Mouse (Mus musculus) CH12.LX (cell line): Measurements from ENCODE around the gene Elf5. TPM values are rescaled to one million over a fixed set of nuclear protein-coding genes. Genes with fewer than 3 reads are reported as not detected.

Experiments
- DNase-seq: peaks from one replicate; pipeline ENCODE4 v3.0.0-alpha.2; 2013; ENCODE audit errors: extremely low read depth
- H3K27ac ChIP-seq: 2 replicates; pipeline ENCODE4 v1.5.1; 2012; ENCODE audit warnings: low read depth, mild to moderate bottlenecking, control low read depth, moderate library complexity; ENCODE audit not compliant: insufficient read depth
- H3K27me3 ChIP-seq: replicated peaks from 2 replicates; pipeline ENCODE3; 2012; ENCODE audit warnings: inconsistent platforms
- H3K36me3 ChIP-seq, 2 experiments: replicated peaks in 1 of 2; 2 replicates each; pipeline versions ENCODE3 to v1.6.1; 2012; ENCODE audit warnings: inconsistent platforms in 1 of 2, low read length in 1 of 2, mild to moderate bottlenecking in 1 of 2, mixed read lengths in 1 of 2, moderate library complexity in 1 of 2; ENCODE audit not compliant: control insufficient read depth in 1 of 2, insufficient read depth in 1 of 2
- H3K4me1 ChIP-seq, 2 experiments: 2 replicates each; pipeline ENCODE4 v1.6.1; 2012; ENCODE audit warnings: inconsistent platforms in 1 of 2, moderate library complexity in 1 of 2; ENCODE audit not compliant: insufficient read depth in 2 of 2, control insufficient read depth in 1 of 2
- H3K4me2 ChIP-seq: 2 replicates; pipeline ENCODE4 v1.6.1; 2012; ENCODE audit warnings: low read depth, mild to moderate bottlenecking, control low read depth; ENCODE audit not compliant: poor library complexity, insufficient read depth, severe bottlenecking
- H3K4me3 ChIP-seq, 3 experiments: fragments of 150-350 bp in 1 of 3; sonication (generic) in 1 of 3; replicated peaks in 1 of 3; 2 replicates each; pipeline versions ENCODE3 to v1.5.1; 2011 to 2012; ENCODE audit warnings: low read depth in 2 of 3, low read length in 2 of 3, mild to moderate bottlenecking in 2 of 3, moderate library complexity in 2 of 3, control low read depth in 1 of 3, improper control_type of control experiment in 1 of 3, inconsistent platforms in 1 of 3, mixed read lengths in 1 of 3; ENCODE audit not compliant: poor library complexity in 1 of 3
- H3K79me2 ChIP-seq: replicated peaks from 2 replicates; pipeline ENCODE4 v1.6.1; 2012; ENCODE audit warnings: mild to moderate bottlenecking, moderate library complexity; ENCODE audit not compliant: control insufficient read depth, poor library complexity, insufficient read depth, severe bottlenecking; ENCODE audit errors: extremely low read depth
- H3K9ac ChIP-seq: 2 replicates; pipeline ENCODE4 v1.6.1; 2012; ENCODE audit warnings: low read depth, mild to moderate bottlenecking, control low read depth, moderate library complexity; ENCODE audit not compliant: insufficient read depth
- H3K9me3 ChIP-seq: replicated peaks from 2 replicates; pipeline ENCODE3; 2012; ENCODE audit warnings: low read length, inconsistent platforms, mixed read lengths
- BHLHE40 ChIP-seq: IDR thresholded peaks from 2 replicates; pipeline ENCODE4 v1.6.1; 2011; ENCODE audit warnings: mild to moderate bottlenecking, low read depth, low read length, improper control_type of control experiment
- CHD1 ChIP-seq: IDR thresholded peaks from 2 replicates; pipeline ENCODE4 v1.6.1; 2012; ENCODE audit warnings: low read depth, low read length, improper control_type of control experiment, inconsistent platforms
- CHD2 ChIP-seq: IDR thresholded peaks from 2 replicates; pipeline ENCODE4 v1.6.1; 2011; ENCODE audit warnings: low read length, improper control_type of control experiment
- E2F4 ChIP-seq: IDR thresholded peaks from 2 replicates; pipeline ENCODE4 v1.6.1; 2011; ENCODE audit warnings: low read depth, low read length, improper control_type of control experiment; ENCODE audit not compliant: insufficient replicate concordance
- ELF1 ChIP-seq: IDR thresholded peaks from 2 replicates; pipeline ENCODE4 v1.6.1; 2014; ENCODE audit warnings: low read depth, mild to moderate bottlenecking, inconsistent platforms, low read length, improper control_type of control experiment
- EP300 ChIP-seq: IDR thresholded peaks from 2 replicates; pipeline ENCODE4 v1.6.1; 2011; ENCODE audit warnings: low read length, improper control_type of control experiment
- HCFC1 ChIP-seq: IDR thresholded peaks from 2 replicates; pipeline ENCODE4 v1.6.1; 2012; ENCODE audit warnings: low read depth, mild to moderate bottlenecking, inconsistent platforms, low read length, improper control_type of control experiment
- IRF4 ChIP-seq: IDR thresholded peaks from 2 replicates; pipeline ENCODE4 v1.6.1; 2014; ENCODE audit warnings: low read depth, mild to moderate bottlenecking, inconsistent platforms, low read length, improper control_type of control experiment
- JUN ChIP-seq: IDR thresholded peaks from 2 replicates; pipeline ENCODE4 v1.6.1; 2011; ENCODE audit warnings: low read depth, mild to moderate bottlenecking, low read length, improper control_type of control experiment, moderate library complexity; ENCODE audit not compliant: insufficient read depth
- JUND ChIP-seq: conservative IDR thresholded peaks from 2 replicates; pipeline ENCODE4 v1.6.1; 2011; ENCODE audit warnings: low read depth, low read length, improper control_type of control experiment
- KAT2A ChIP-seq: IDR thresholded peaks from 2 replicates; pipeline ENCODE4 v1.6.1; 2012; ENCODE audit warnings: low read length, improper control_type of control experiment, inconsistent platforms; ENCODE audit not compliant: insufficient replicate concordance
- MAFK ChIP-seq: IDR thresholded peaks from 2 replicates; pipeline ENCODE4 v1.6.1; 2011; ENCODE audit warnings: low read length, improper control_type of control experiment; ENCODE audit not compliant: insufficient replicate concordance
- MAX ChIP-seq: IDR thresholded peaks from 2 replicates; pipeline ENCODE4 v1.6.1; 2011; ENCODE audit warnings: low read length, improper control_type of control experiment
- MAZ ChIP-seq: IDR thresholded peaks from 2 replicates; pipeline ENCODE4 v1.6.1; 2012; ENCODE audit warnings: low read depth, mild to moderate bottlenecking, inconsistent platforms, low read length, improper control_type of control experiment, moderate library complexity
- MEF2A ChIP-seq: IDR thresholded peaks from 2 replicates; pipeline ENCODE4 v1.6.1; 2014; ENCODE audit warnings: low read depth, mild to moderate bottlenecking, inconsistent platforms, low read length, improper control_type of control experiment, borderline replicate concordance
- PAX5 ChIP-seq: IDR thresholded peaks from 2 replicates; pipeline ENCODE4 v1.6.1; 2012; ENCODE audit warnings: low read length, inconsistent platforms, mixed read lengths
- RAD21 ChIP-seq: IDR thresholded peaks from 2 replicates; pipeline ENCODE4 v1.6.1; 2011; ENCODE audit warnings: low read depth, mild to moderate bottlenecking, low read length, improper control_type of control experiment, moderate library complexity
- RCOR1 ChIP-seq: conservative IDR thresholded peaks from 2 replicates; pipeline ENCODE4 v1.6.1; 2012; ENCODE audit warnings: low read depth, mild to moderate bottlenecking, inconsistent platforms, low read length, improper control_type of control experiment
- SIN3A ChIP-seq: IDR thresholded peaks from 2 replicates; pipeline ENCODE4 v1.6.1; 2012; ENCODE audit warnings: low read length, improper control_type of control experiment, inconsistent platforms
- SMC3 ChIP-seq: IDR thresholded peaks from 2 replicates; pipeline ENCODE4 v1.6.1; 2011; ENCODE audit warnings: low read depth, low read length, improper control_type of control experiment
- TBP ChIP-seq: conservative IDR thresholded peaks from 2 replicates; pipeline ENCODE4 v1.6.1; 2011; ENCODE audit warnings: low read depth, low read length, improper control_type of control experiment
- TCF12 ChIP-seq: IDR thresholded peaks from 2 replicates; pipeline ENCODE4 v1.6.1; 2014; ENCODE audit warnings: low read depth, mild to moderate bottlenecking, inconsistent platforms, low read length, improper control_type of control experiment
- USF1 ChIP-seq: IDR thresholded peaks from 2 replicates; pipeline ENCODE4 v1.6.1; 2014; ENCODE audit warnings: low read depth, mild to moderate bottlenecking, inconsistent platforms, low read length, improper control_type of control experiment
- USF2 ChIP-seq: conservative IDR thresholded peaks from 2 replicates; pipeline ENCODE4 v1.6.1; 2011; ENCODE audit warnings: low read depth, low read length, improper control_type of control experiment
- ZC3H11A ChIP-seq: IDR thresholded peaks from 2 replicates; pipeline ENCODE4 v1.6.1; 2012; ENCODE audit warnings: low read depth, mild to moderate bottlenecking, inconsistent platforms, low read length, improper control_type of control experiment
- ZMIZ1 ChIP-seq: IDR thresholded peaks from 2 replicates; pipeline ENCODE4 v1.6.1; 2012; ENCODE audit warnings: low read depth, mild to moderate bottlenecking, inconsistent platforms, low read length, improper control_type of control experiment
- dilution Hi-C: fragments of 300-500 bp; cut with MboI; formaldehyde crosslinking; loops from 2 replicates; pipeline ENCODE4 v1.14.3; 2020; ENCODE audit warnings: low sequenced_read_pairs; ENCODE audit not compliant: extremely low pct_unique_long_range_greater_than_20kb, extremely low pct_ligation_motif_present
- in situ Hi-C: fragments of 300-500 bp; cut with MboI; formaldehyde crosslinking; loops from 3 replicates; pipeline ENCODE4 v1.14.3; 2019; ENCODE audit warnings: low sequenced_read_pairs, low pct_ligation_motif_present, low pct_unique_long_range_greater_than_20kb, mixed read lengths
- polyA plus RNA-seq: library from polyadenylated mRNA; unstranded; fragments of >175 nt; gene quantifications from 2 replicates; pipeline ENCODE4 v1.2.1, GENCODE M21; 2012; ENCODE audit warnings: low read depth; ENCODE audit not compliant: insufficient read length
- total RNA-seq, 2 experiments: library from RNA; depleted of rRNA; stranded (reverse); fragments of 300-350 nt in 1 of 2; fragments of >200 nt in 1 of 2; gene quantifications; 2 replicates each; pipeline ENCODE4 v1.2.3; 2012 to 2014

Elf5 gene
- total and polyA plus RNA-seq, 3 experiments = not detected

DNA sequence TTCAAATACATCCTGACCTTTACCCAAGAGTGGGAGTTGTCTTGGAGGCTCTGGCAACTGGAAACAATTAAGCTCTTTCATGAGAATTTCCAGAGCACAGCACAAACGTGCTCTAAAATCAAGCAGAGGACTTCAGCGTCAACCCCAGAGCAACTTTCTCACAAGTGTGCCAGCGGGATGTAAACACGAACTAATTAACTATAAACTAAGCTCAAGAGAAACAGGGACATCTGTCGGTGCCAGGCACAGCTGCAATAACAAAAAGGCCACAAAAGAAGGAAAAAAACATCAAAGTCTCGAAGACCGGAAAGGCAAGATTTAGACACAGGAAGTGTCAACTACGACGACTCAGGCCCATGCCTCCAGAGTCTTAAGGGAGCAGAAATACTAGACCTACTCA lies 50.3 kb downstream of the Elf5 start:
- Histone ChIP-seq H3K27me3 (no peaks in the 10 kb centered on the region), H3K4me1 (peaks cover 0 to 7% of the 10 kb centered on the region in 2 experiments; a peak in 1 of 4 replicates), H3K9ac (no peak overlapping the region), H3K36me3 (peaks cover 53 to 92% of the 10 kb centered on the region in 2 experiments), H3K4me3 (no peak overlapping the region), H3K27ac (no peak overlapping the region), H3K4me2 (no peak overlapping the region), H3K79me2 (no peaks in the 10 kb centered on the region), H3K9me3 (no peaks in the 10 kb centered on the region)
- in situ Hi-C loops = loop anchor here (25.0 kb wide), 2 partner anchors 251 to 526 kb away; no protein-coding TSS in a partner anchor
- dilution Hi-C loops = no loop called here
- no peak for DNase-seq
- TF ChIP-seq MAFK = no peak
- TF ChIP-seq IRF4 = no peak
- no peak for TF ChIP-seq KAT2A
- no peak for TF ChIP-seq MEF2A
- TF ChIP-seq ELF1 = no peak
- TF ChIP-seq USF2 = no peak
- no peak for TF ChIP-seq JUND
- no peak for TF ChIP-seq TBP
- no peak for TF ChIP-seq TCF12
- no peak for TF ChIP-seq SIN3A
- TF ChIP-seq CHD2 = no peak
- TF ChIP-seq CHD1 = no peak

DNA sequence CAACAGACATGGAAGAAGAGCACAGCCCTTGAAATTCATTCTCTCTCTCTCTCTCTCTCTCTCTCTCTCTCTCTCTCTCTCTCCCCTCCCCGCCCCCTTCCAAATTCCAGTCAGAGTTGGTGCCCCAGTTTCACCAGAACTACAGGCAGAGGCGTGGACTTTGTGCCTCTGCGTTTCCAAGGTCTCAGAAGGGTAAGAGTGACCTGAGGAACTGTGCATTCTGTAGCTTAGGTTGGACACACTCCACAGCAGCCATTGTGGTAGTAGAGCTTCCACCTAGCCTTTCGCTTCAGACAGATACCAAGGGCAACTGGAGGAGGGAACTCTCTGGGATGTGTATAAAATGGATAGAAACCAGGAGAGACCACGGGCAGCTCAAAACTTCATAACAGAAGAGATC lies 51.3 kb downstream of the Elf5 start:
- Histone ChIP-seq H3K27ac (no peak overlapping the region), H3K27me3 (no peaks in the 10 kb centered on the region), H3K36me3 (peaks cover 59 to 94% of the 10 kb centered on the region in 2 experiments), H3K9ac (no peak overlapping the region), H3K4me3 (no peak overlapping the region), H3K79me2 (no peaks in the 10 kb centered on the region), H3K4me2 (no peak overlapping the region), H3K9me3 (no peaks in the 10 kb centered on the region), H3K4me1 (peaks cover 0 to 7% of the 10 kb centered on the region in 2 experiments; a peak in 1 of 4 replicates)
- in situ Hi-C loops = loop anchor here (25.0 kb wide), 2 partner anchors 250 to 525 kb away; no protein-coding TSS in a partner anchor
- no peak for TF ChIP-seq JUND
- TF ChIP-seq PAX5 = no peak
- TF ChIP-seq JUN = no peak
- TF ChIP-seq ZMIZ1 = no peak
- no peak for TF ChIP-seq MAFK
- no peak for TF ChIP-seq SMC3
- TF ChIP-seq HCFC1 = no peak
- no peak for TF ChIP-seq USF1
- no peak for TF ChIP-seq RAD21
- TF ChIP-seq EP300 = no peak
- TF ChIP-seq ELF1 = no peak
- no peak for TF ChIP-seq ZC3H11A
- no peak for TF ChIP-seq E2F4
- TF ChIP-seq MAX = no peak
- TF ChIP-seq RCOR1 = no peak
- no peak for TF ChIP-seq BHLHE40
- no peak for TF ChIP-seq TBP
- no peak for TF ChIP-seq MAZ
- dilution Hi-C loops = no loop called here
- DNase-seq = no peak
